Mouse (Mus musculus): ENCODE data around the gene Rad52. TPM values are rescaled to one million over a fixed set of nuclear protein-coding genes. Genes with fewer than 3 reads are reported as not detected.

The Rad52 gene
- polyA plus RNA-seq, 1 experiment = 12.0 TPM

DNA sequence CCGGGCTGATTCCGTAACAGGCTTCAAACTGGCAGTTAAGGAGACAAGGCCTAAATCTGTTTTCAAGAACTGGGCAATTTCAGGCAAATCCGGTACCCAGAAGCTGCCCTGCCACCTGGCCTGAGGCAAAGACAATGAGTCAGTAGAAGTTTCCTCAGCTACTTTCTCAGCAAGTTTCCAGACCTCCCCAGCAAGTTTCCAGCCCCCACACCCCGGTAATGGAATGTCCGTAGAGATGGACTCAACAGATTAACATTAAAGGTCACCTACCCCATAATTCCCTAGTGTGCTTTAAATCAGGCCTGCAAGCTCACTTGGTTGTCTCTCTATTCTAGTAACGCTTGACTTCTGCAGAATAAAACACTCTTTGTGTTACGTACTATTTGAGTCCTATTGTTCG is 41.0 kb upstream of the Rad52 start:
- Histone ChIP-seq H3K36me3 (ENCODE audit: control insufficient read depth, insufficient read depth) (no peaks in the 10 kb centered on the region), H3K4me2 (ENCODE audit: low read depth) (no peak overlapping the region)
- no peak for TF ChIP-seq MYOD1 (IDR thresholded peaks at IDR 0.05; ENCODE audit: control insufficient read depth in 1 of 3, insufficient read length in 2 of 3, low read depth in 2 of 3)
- no peak for TF ChIP-seq TCF12 (IDR thresholded peaks at IDR 0.05; ENCODE audit: insufficient read depth, poor library complexity, severe bottlenecking)
- TF ChIP-seq REST (IDR thresholded peaks at IDR 0.05; ENCODE audit: insufficient read depth, insufficient read length) = no peak
- no peak for TF ChIP-seq MAX (IDR thresholded peaks at IDR 0.05; ENCODE audit: low read depth)
- no peak for TF ChIP-seq E2F4 (IDR thresholded peaks at IDR 0.05; ENCODE audit: insufficient read depth)
- TF ChIP-seq MYOG (IDR thresholded peaks at IDR 0.05; ENCODE audit: control insufficient read depth in 1 of 3, insufficient read depth in 1 of 3, insufficient read length in 2 of 3, low read depth in 2 of 3) = no peak
- no peak for TF ChIP-seq SRF (IDR thresholded peaks at IDR 0.05; ENCODE audit: control insufficient read depth, insufficient read length, low read depth)
- TF ChIP-seq CEBPB (IDR thresholded peaks at IDR 0.05; ENCODE audit: insufficient read depth, poor library complexity, severe bottlenecking) = no peak
- no peak for TF ChIP-seq POLR2AphosphoS2 (IDR thresholded peaks at IDR 0.05; ENCODE audit: insufficient read length, low read depth)
- no peak for TF ChIP-seq TCF3 (IDR thresholded peaks at IDR 0.05; ENCODE audit: insufficient read length, low read depth)
- no peak for TF ChIP-seq POLR2A (IDR thresholded peaks at IDR 0.05; ENCODE audit: insufficient read length, low read depth)
- no peak for TF ChIP-seq USF1 (IDR thresholded peaks at IDR 0.05; ENCODE audit: low read depth)

DNA sequence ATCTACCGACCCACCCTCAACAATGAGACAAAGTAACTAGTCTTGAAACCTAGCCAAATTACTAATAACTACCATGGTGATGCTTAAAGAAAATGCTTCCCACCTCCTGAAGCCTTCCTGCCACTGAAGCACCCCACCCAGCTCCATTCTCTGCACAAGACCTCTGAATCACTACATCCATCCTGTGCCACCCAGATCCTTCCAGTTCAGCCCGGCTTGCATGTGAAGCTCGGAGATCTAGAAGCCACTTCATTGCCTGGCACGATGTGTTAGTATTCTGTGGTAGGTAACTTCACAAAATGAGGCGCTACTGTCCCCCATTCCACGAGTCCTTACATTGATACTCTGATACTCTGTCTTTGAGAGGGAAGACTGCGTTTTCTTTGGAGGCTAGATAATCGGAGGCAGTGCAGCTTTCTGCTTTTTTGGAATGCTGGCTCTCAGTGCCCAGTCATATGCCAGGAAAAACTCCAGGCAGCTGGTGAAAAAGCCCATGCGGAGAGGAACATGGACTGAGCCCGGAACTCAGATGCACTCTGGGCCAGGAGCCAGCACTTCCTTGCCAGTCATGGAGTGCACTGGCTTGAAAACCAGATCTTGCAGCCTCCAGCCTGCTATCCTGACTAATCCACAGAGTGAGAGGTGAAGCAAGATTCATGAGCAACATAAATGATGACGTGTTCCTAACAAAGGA is 38.0 kb upstream of the Rad52 start:
- Histone ChIP-seq H3K79me2 (ENCODE audit: control insufficient read depth, insufficient read depth) (no peaks in the 10 kb centered on the region), H3K4me2 (ENCODE audit: low read depth) (peak overlapping the region; percentile 53), H3K36me3 (ENCODE audit: control insufficient read depth, insufficient read depth) (no peaks in the 10 kb centered on the region), H3K27me3 (ENCODE audit: control insufficient read depth, insufficient read depth, insufficient read length) (no peaks in the 10 kb centered on the region), H3ac (ENCODE audit: control insufficient read depth, insufficient read length) (no peak overlapping the region), H3K4me3 (no peak overlapping the region)
- no peak for TF ChIP-seq USF1 (IDR thresholded peaks at IDR 0.05; ENCODE audit: low read depth)
- TF ChIP-seq MYOG (IDR thresholded peaks at IDR 0.05; ENCODE audit: control insufficient read depth in 1 of 3, insufficient read depth in 1 of 3, insufficient read length in 2 of 3, low read depth in 2 of 3) = no peak
- no peak for TF ChIP-seq E2F4 (IDR thresholded peaks at IDR 0.05; ENCODE audit: insufficient read depth)
- TF ChIP-seq POLR2A (IDR thresholded peaks at IDR 0.05; ENCODE audit: insufficient read length, low read depth) = no peak
- TF ChIP-seq TCF12 (IDR thresholded peaks at IDR 0.05; ENCODE audit: insufficient read depth, poor library complexity, severe bottlenecking) = no peak
- no peak for TF ChIP-seq MYOD1 (IDR thresholded peaks at IDR 0.05; ENCODE audit: control insufficient read depth in 1 of 3, insufficient read length in 2 of 3, low read depth in 2 of 3)
- TF ChIP-seq CEBPB (IDR thresholded peaks at IDR 0.05; ENCODE audit: insufficient read depth, poor library complexity, severe bottlenecking) = no peak
- no peak for TF ChIP-seq MAX (IDR thresholded peaks at IDR 0.05; ENCODE audit: low read depth)
- no peak for TF ChIP-seq REST (IDR thresholded peaks at IDR 0.05; ENCODE audit: insufficient read depth, insufficient read length)
- no peak for TF ChIP-seq SRF (IDR thresholded peaks at IDR 0.05; ENCODE audit: control insufficient read depth, insufficient read length, low read depth)
- TF ChIP-seq TCF3 (IDR thresholded peaks at IDR 0.05; ENCODE audit: insufficient read length, low read depth) = no peak
- TF ChIP-seq POLR2AphosphoS2 (IDR thresholded peaks at IDR 0.05; ENCODE audit: insufficient read length, low read depth) = no peak

More for the DNA sequence above, 41.0 kb upstream of the Rad52 start:
- no peak overlapping the region for H3K4me3 ChIP-seq
- H3K79me2 ChIP-seq (ENCODE audit: control insufficient read depth, insufficient read depth) = no peaks in the 10 kb centered on the region
- no peaks in the 10 kb centered on the region for H3K27me3 ChIP-seq (ENCODE audit: control insufficient read depth, insufficient read depth, insufficient read length)
- no peak overlapping the region for H3ac ChIP-seq (ENCODE audit: control insufficient read depth, insufficient read length)

DNA sequence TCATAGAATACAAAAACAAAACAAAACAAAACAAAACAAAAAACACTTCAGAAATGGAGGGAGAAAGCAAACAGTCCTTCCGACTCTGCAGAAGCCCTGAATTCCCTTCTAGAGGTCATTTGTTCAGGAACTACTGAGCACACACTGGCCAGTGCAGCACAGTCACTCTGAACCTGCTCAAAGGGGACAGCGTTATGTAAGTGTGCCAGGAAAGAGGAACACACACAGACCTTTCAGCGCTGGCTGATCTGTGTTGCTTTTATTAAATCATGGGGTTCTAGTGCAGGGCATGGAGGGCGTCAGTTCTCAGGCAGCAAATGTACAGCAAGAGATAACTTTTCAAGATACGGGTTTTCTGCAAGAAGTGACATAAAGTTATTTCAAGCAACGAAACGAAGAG is 19.3 kb upstream of the Rad52 start:
- Histone ChIP-seq H3K36me3 (ENCODE audit: control insufficient read depth, insufficient read depth) (no peaks in the 10 kb centered on the region), H3K27me3 (ENCODE audit: control insufficient read depth, insufficient read depth, insufficient read length) (peaks cover 10% of the 10 kb centered on the region)
- TF ChIP-seq SRF (IDR thresholded peaks at IDR 0.05; ENCODE audit: control insufficient read depth, insufficient read length, low read depth) (no peak), POLR2AphosphoS2 (IDR thresholded peaks at IDR 0.05; ENCODE audit: insufficient read length, low read depth) (no peak), USF1 (IDR thresholded peaks at IDR 0.05; ENCODE audit: low read depth) (no peak), TCF3 (IDR thresholded peaks at IDR 0.05; ENCODE audit: insufficient read length, low read depth) (no peak), MYOD1 (IDR thresholded peaks at IDR 0.05; ENCODE audit: control insufficient read depth in 1 of 3, insufficient read length in 2 of 3, low read depth in 2 of 3) (no peak), REST (IDR thresholded peaks at IDR 0.05; ENCODE audit: insufficient read depth, insufficient read length) (no peak), POLR2A (IDR thresholded peaks at IDR 0.05; ENCODE audit: insufficient read length, low read depth) (no peak), MAX (IDR thresholded peaks at IDR 0.05; ENCODE audit: low read depth) (no peak), MYOG (IDR thresholded peaks at IDR 0.05; ENCODE audit: control insufficient read depth in 1 of 3, insufficient read depth in 1 of 3, insufficient read length in 2 of 3, low read depth in 2 of 3) (no peak), E2F4 (IDR thresholded peaks at IDR 0.05; ENCODE audit: insufficient read depth) (no peak), TCF12 (IDR thresholded peaks at IDR 0.05; ENCODE audit: insufficient read depth, poor library complexity, severe bottlenecking) (no peak), CEBPB (IDR thresholded peaks at IDR 0.05; ENCODE audit: insufficient read depth, poor library complexity, severe bottlenecking) (no peak)

DNA sequence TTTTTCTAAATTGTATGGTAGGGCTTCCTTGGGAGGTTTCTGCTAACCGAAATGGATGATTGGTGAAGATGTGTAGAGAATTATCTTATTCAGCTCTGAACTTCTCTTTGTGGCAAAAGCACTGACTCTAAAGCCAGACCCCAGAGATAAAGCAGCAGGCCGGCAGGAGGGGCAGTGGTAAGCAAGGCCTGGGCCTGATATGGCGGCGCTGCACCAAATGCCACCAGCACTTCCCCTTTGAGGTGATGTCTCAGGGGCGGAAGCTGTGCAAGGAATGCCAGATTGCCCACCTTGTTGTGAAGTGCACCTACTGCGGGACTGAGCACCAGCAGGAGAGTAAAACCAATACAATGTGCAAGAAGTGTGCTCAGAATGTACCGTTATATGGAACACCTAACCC is 9.8 kb upstream of the Rad52 start:
- Histone ChIP-seq H3K4me3 (no peak overlapping the region), H3K79me2 (ENCODE audit: control insufficient read depth, insufficient read depth) (no peaks in the 10 kb centered on the region), H3K27me3 (ENCODE audit: control insufficient read depth, insufficient read depth, insufficient read length) (peaks cover 19% of the 10 kb centered on the region), H3K36me3 (ENCODE audit: control insufficient read depth, insufficient read depth) (no peaks in the 10 kb centered on the region), H3ac (ENCODE audit: control insufficient read depth, insufficient read length) (no peak overlapping the region), H3K4me2 (ENCODE audit: low read depth) (no peak overlapping the region)
- no peak for TF ChIP-seq TCF3 (IDR thresholded peaks at IDR 0.05; ENCODE audit: insufficient read length, low read depth)
- no peak for TF ChIP-seq SRF (IDR thresholded peaks at IDR 0.05; ENCODE audit: control insufficient read depth, insufficient read length, low read depth)
- no peak for TF ChIP-seq USF1 (IDR thresholded peaks at IDR 0.05; ENCODE audit: low read depth)
- TF ChIP-seq MAX (IDR thresholded peaks at IDR 0.05; ENCODE audit: low read depth) = no peak
- no peak for TF ChIP-seq POLR2A (IDR thresholded peaks at IDR 0.05; ENCODE audit: insufficient read length, low read depth)
- TF ChIP-seq CEBPB (IDR thresholded peaks at IDR 0.05; ENCODE audit: insufficient read depth, poor library complexity, severe bottlenecking) = no peak
- TF ChIP-seq TCF12 (IDR thresholded peaks at IDR 0.05; ENCODE audit: insufficient read depth, poor library complexity, severe bottlenecking) = no peak
- TF ChIP-seq POLR2AphosphoS2 (IDR thresholded peaks at IDR 0.05; ENCODE audit: insufficient read length, low read depth) = no peak
- TF ChIP-seq E2F4 (IDR thresholded peaks at IDR 0.05; ENCODE audit: insufficient read depth) = no peak
- TF ChIP-seq MYOG (IDR thresholded peaks at IDR 0.05; ENCODE audit: control insufficient read depth in 1 of 3, insufficient read depth in 1 of 3, insufficient read length in 2 of 3, low read depth in 2 of 3) = no peak
- no peak for TF ChIP-seq MYOD1 (IDR thresholded peaks at IDR 0.05; ENCODE audit: control insufficient read depth in 1 of 3, insufficient read length in 2 of 3, low read depth in 2 of 3)
- no peak for TF ChIP-seq REST (IDR thresholded peaks at IDR 0.05; ENCODE audit: insufficient read depth, insufficient read length)

More for the DNA sequence above, 19.3 kb upstream of the Rad52 start:
- Histone ChIP-seq H3K79me2 (ENCODE audit: control insufficient read depth, insufficient read depth) (no peaks in the 10 kb centered on the region), H3K4me3 (no peak overlapping the region), H3ac (ENCODE audit: control insufficient read depth, insufficient read length) (no peak overlapping the region), H3K4me2 (ENCODE audit: low read depth) (no peak overlapping the region)

All from myocyte (in vitro differentiated cells).